Mouse (Mus musculus) G1E (cell line): ENCODE measurements at regions not wholly inside any gene's neighbourhood (a gene's known extent, or its start where the extent isn't known, plus 50 kb on each side); places are given as distances from the start of the nearest gene placed in this dataset.

Source experiments
- ATAC-seq: 2 replicates; pipeline ENCODE4 v1.8.0; 2016; ENCODE audit warnings: mild to moderate bottlenecking; ENCODE audit not compliant: insufficient number of reproducible peaks, poor library complexity, low FRiP score, severe bottlenecking; ENCODE audit errors: extremely low read depth
- DNase-seq: peaks from one replicate; pipeline ENCODE4 v3.0.0; 2012; ENCODE audit warnings: low spot score
- H3K27me3 ChIP-seq: 2 replicates; pipeline ENCODE4 v1.6.1; 2012; ENCODE audit warnings: mild to moderate bottlenecking, low read length, inconsistent platforms; ENCODE audit not compliant: insufficient read depth
- H3K36me3 ChIP-seq: replicated peaks from 2 replicates; pipeline ENCODE3; 2012; ENCODE audit warnings: mild to moderate bottlenecking, inconsistent platforms
- H3K4me1 ChIP-seq: 2 replicates; pipeline ENCODE4 v1.6.1; 2012; ENCODE audit warnings: low read depth, low read length, inconsistent platforms, mixed read lengths; ENCODE audit not compliant: insufficient read depth
- H3K4me3 ChIP-seq: 2 replicates; pipeline ENCODE4 v1.5.1; 2012; ENCODE audit warnings: low read depth, mild to moderate bottlenecking, inconsistent platforms, low read length, moderate library complexity, mixed read lengths
- H3K9me3 ChIP-seq: replicated peaks from 2 replicates; pipeline ENCODE4 v1.6.1; 2012; ENCODE audit warnings: inconsistent platforms
- CTCF ChIP-seq: IDR thresholded peaks from 2 replicates; pipeline ENCODE4 v1.5.1; 2012; ENCODE audit warnings: low read depth, low read length, inconsistent platforms, mixed read lengths
- GATA1 ChIP-seq: IDR thresholded peaks from 2 replicates; pipeline ENCODE4 v1.6.1; 2012; ENCODE audit warnings: borderline replicate concordance, low read length, inconsistent platforms, mixed read lengths
- GATA2 ChIP-seq: IDR thresholded peaks from 2 replicates; pipeline ENCODE4 v1.6.1; 2012; ENCODE audit warnings: low read depth, low read length, inconsistent platforms, borderline replicate concordance
- POLR2AphosphoS5 ChIP-seq: IDR thresholded peaks from 2 replicates; pipeline ENCODE4 v1.6.1; 2012; ENCODE audit warnings: low read depth, low read length, inconsistent platforms; ENCODE audit not compliant: insufficient replicate concordance
- TAL1 ChIP-seq: conservative IDR thresholded peaks from 2 replicates; pipeline ENCODE4 v1.6.1; 2012; ENCODE audit warnings: low read depth, low read length, inconsistent platforms, mixed read lengths

DNA sequence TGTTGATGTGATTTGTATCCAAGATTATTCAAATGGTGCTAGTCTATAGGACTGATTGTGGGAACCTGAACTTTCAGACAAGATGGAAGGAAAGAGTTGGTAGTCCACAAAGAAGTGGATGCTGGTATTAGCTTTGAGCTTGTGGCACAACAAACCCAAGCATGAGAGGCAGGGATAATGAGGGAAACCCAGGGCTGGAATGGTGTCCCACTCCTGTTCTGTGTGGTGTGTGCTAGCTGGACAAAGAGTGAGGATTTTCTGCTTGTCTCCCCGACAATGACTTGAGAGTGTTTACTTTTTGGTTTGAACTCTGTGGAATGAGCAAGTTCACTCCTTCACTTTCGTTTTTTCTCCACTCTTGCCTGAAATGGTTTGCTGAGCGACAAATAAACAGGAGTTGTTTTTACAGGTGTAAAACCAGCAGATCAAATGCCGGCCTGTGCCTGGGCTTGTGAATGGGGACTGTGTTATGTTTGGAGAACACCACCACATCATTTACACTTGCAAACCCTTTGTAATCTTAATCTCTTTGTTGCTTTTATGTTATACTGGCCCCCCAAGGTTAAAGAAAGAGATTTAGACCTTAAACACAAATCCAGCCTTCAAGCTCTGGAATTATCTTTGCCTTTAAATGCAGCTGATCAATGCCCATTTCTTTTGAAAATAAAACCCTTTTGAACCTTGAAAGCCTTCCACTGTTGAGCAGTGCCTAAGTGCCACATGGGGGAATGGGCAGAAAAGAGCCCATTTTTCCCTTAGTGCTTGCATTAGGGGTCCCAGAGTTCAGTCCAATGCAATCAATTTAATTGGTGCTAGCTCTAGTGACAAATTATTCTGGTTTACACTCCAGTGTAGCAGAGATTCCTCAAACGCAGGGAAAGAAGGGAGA is 349.4 kb downstream of the Bcl11a start:
- peaks cover 21% of the 10 kb centered on the region for H3K27me3 ChIP-seq
- ATAC-seq, result no peak
- no peak for DNase-seq
- TF ChIP-seq POLR2AphosphoS5 (no peak), TAL1 (no peak), CTCF (no peak), GATA1 (no peak)
- no peaks in the 10 kb centered on the region for H3K4me1 ChIP-seq
- no peaks in the 10 kb centered on the region for H3K9me3 ChIP-seq
- no peaks in the 10 kb centered on the region for H3K36me3 ChIP-seq
- H3K4me3 ChIP-seq, result no peak overlapping the region

DNA sequence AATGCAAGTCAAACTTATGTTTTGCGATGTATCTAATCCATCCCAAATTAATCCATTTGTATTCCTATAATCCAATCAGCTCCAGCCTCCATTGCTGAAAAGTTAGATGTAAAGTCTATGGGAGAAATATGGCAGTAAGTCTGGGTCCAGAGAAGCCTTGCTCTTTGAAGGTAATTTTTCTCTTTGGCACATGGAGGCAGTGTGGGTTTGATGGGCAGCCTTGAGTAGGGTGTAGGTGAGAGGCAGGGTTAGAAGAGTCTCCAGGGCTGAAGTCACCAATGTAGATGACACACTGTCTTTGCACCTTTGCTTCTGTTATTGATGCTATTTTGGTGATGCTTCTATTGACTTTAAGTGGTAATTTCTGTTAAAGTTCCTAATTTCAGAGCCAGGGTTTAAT is 370.8 kb downstream of the Bcl11a start:
- DNase-seq (no peak), ATAC-seq (no peak)
- Histone ChIP-seq H3K4me3 (no peak overlapping the region), H3K27me3 (peaks cover 3% of the 10 kb centered on the region), H3K4me1 (no peaks in the 10 kb centered on the region), H3K36me3 (no peaks in the 10 kb centered on the region), H3K9me3 (no peaks in the 10 kb centered on the region)
- TF ChIP-seq GATA1 (no peak), CTCF (no peak), GATA2 (no peak), POLR2AphosphoS5 (no peak), TAL1 (no peak)

DNA sequence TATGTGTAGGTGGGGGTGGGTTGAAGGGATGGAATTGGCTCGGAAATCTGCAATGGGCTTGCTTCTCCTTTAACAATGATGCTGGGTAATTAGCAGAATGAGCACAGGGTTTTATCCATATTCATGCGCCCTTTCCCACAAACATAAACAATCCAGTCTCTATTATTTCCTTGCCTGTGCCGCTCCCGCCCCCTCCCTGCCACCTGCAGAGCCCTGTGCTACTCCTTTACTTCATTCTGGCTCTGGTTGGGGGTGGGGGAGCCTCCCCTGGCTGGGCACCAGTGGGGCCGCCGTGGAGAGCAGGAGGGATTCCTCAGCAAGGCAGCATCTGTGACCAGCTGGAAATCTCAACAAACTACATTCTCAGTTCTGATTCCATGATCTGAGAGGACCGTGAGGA is 374.4 kb downstream of the Bcl11a start:
- Histone ChIP-seq H3K4me3 (no peak overlapping the region), H3K4me1 (no peaks in the 10 kb centered on the region), H3K27me3 (peaks cover 3% of the 10 kb centered on the region), H3K36me3 (no peaks in the 10 kb centered on the region), H3K9me3 (no peaks in the 10 kb centered on the region)
- ATAC-seq (no peak), DNase-seq (no peak)
- TF ChIP-seq POLR2AphosphoS5, result no peak
- no peak for TF ChIP-seq CTCF
- no peak for TF ChIP-seq GATA2
- no peak for TF ChIP-seq GATA1
- no peak for TF ChIP-seq TAL1

DNA sequence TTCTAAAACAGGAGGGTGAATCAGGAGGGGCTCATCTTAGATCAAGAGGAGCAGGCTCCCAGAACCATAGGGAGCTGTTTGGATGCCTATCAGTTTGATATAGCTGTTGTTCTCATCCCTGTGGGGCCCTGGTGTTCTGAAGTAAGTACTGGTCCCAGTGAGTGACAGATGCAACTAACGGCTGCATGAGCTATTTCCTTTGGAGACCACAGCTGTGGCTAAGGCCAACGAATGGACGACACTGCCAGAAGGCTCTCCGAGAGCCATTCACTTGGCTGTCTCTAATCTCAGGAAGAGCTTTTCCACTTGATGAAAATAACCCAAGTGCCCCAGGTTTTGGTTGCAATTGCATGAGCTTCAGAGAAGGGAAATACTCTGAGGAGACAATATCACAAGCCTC is 386.8 kb downstream of the Bcl11a start:
- TF ChIP-seq CTCF, result no peak
- ATAC-seq, result no peak
- DNase-seq, result no peak
- Histone ChIP-seq H3K9me3 (no peaks in the 10 kb centered on the region), H3K27me3 (no peaks in the 10 kb centered on the region), H3K36me3 (no peaks in the 10 kb centered on the region), H3K4me1 (no peaks in the 10 kb centered on the region), H3K4me3 (no peak overlapping the region)

DNA sequence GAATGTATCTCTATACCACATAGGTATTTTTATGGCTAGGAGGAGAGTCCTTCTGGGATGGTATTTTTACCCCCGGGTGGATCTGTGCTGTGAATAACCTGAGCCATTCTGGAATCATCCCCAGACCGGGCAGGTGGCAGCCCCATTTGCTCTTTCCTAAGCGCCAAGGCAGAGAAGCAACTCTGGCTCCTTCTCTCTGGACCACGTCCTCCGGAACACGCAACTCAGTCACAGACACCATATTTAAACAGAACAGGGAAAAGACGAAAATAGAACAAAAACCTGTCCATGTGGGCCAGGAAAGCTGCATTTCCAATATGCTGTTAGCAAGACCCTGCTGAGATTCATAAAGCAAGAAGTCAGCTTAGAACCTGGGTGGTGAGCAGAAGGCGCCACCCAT is 389.6 kb downstream of the Bcl11a start:
- H3K9me3 ChIP-seq, result no peaks in the 10 kb centered on the region
- ATAC-seq, result no peak

DNA sequence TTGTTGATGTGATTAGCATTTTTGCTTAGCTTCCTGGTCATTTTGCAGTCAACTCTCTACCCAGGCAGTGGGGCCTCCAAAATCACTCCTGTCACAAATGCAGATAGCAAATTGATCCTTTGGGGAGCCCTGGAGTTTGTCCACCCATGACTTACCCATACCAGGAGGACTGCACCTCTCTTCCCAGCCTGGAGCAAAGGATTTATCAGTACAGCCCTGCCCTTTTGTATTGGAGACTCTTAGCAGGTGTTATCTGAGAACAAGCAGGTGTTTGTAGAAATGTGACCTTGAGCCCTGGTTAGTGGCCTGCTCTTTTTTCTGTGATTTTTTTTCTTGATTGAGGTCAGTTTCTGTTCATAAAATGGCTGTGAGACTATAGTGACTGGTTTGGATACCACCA is 392.6 kb downstream of the Bcl11a start:
- no peak overlapping the region for H3K4me3 ChIP-seq
- TF ChIP-seq CTCF (no peak), GATA1 (no peak), TAL1 (no peak), POLR2AphosphoS5 (no peak), GATA2 (no peak)
- H3K4me1 ChIP-seq, result no peaks in the 10 kb centered on the region
- H3K27me3 ChIP-seq, result no peaks in the 10 kb centered on the region
- no peaks in the 10 kb centered on the region for H3K9me3 ChIP-seq
- ATAC-seq (no peak), DNase-seq (no peak)
- H3K36me3 ChIP-seq, result no peaks in the 10 kb centered on the region

More for the DNA sequence above, 389.6 kb downstream of the Bcl11a start:
- no peaks in the 10 kb centered on the region for H3K4me1 ChIP-seq
- no peak for DNase-seq
- no peak overlapping the region for H3K4me3 ChIP-seq
- TF ChIP-seq POLR2AphosphoS5 (no peak), TAL1 (no peak), GATA2 (no peak), GATA1 (no peak), CTCF (no peak)
- no peaks in the 10 kb centered on the region for H3K36me3 ChIP-seq
- no peaks in the 10 kb centered on the region for H3K27me3 ChIP-seq
